Mouse (Mus musculus) CH12.LX (cell line): ENCODE data around the gene Fgfr2. TPM values are rescaled to one million over a fixed set of nuclear protein-coding genes. Genes with fewer than 3 reads are reported as not detected.

Experiments
- DNase-seq: peaks from one replicate; pipeline ENCODE4 v3.0.0-alpha.2; 2013; ENCODE audit errors: extremely low read depth
- H3K27ac ChIP-seq: 2 replicates; pipeline ENCODE4 v1.5.1; 2012; ENCODE audit warnings: low read depth, mild to moderate bottlenecking, control low read depth, moderate library complexity; ENCODE audit not compliant: insufficient read depth
- H3K27me3 ChIP-seq: replicated peaks from 2 replicates; pipeline ENCODE3; 2012; ENCODE audit warnings: inconsistent platforms
- H3K36me3 ChIP-seq, 2 experiments: replicated peaks in 1 of 2; 2 replicates each; pipeline versions ENCODE3 to v1.6.1; 2012; ENCODE audit warnings: inconsistent platforms in 1 of 2, low read length in 1 of 2, mild to moderate bottlenecking in 1 of 2, mixed read lengths in 1 of 2, moderate library complexity in 1 of 2; ENCODE audit not compliant: control insufficient read depth in 1 of 2, insufficient read depth in 1 of 2
- H3K4me1 ChIP-seq, 2 experiments: 2 replicates each; pipeline ENCODE4 v1.6.1; 2012; ENCODE audit warnings: inconsistent platforms in 1 of 2, moderate library complexity in 1 of 2; ENCODE audit not compliant: insufficient read depth in 2 of 2, control insufficient read depth in 1 of 2
- H3K4me2 ChIP-seq: 2 replicates; pipeline ENCODE4 v1.6.1; 2012; ENCODE audit warnings: low read depth, mild to moderate bottlenecking, control low read depth; ENCODE audit not compliant: poor library complexity, insufficient read depth, severe bottlenecking
- H3K4me3 ChIP-seq, 3 experiments: fragments of 150-350 bp in 1 of 3; sonication (generic) in 1 of 3; replicated peaks in 1 of 3; 2 replicates each; pipeline versions ENCODE3 to v1.5.1; 2011 to 2012; ENCODE audit warnings: low read depth in 2 of 3, low read length in 2 of 3, mild to moderate bottlenecking in 2 of 3, moderate library complexity in 2 of 3, control low read depth in 1 of 3, improper control_type of control experiment in 1 of 3, inconsistent platforms in 1 of 3, mixed read lengths in 1 of 3; ENCODE audit not compliant: poor library complexity in 1 of 3
- H3K79me2 ChIP-seq: replicated peaks from 2 replicates; pipeline ENCODE4 v1.6.1; 2012; ENCODE audit warnings: mild to moderate bottlenecking, moderate library complexity; ENCODE audit not compliant: control insufficient read depth, poor library complexity, insufficient read depth, severe bottlenecking; ENCODE audit errors: extremely low read depth
- H3K9ac ChIP-seq: 2 replicates; pipeline ENCODE4 v1.6.1; 2012; ENCODE audit warnings: low read depth, mild to moderate bottlenecking, control low read depth, moderate library complexity; ENCODE audit not compliant: insufficient read depth
- H3K9me3 ChIP-seq: replicated peaks from 2 replicates; pipeline ENCODE3; 2012; ENCODE audit warnings: low read length, inconsistent platforms, mixed read lengths
- CHD1 ChIP-seq: IDR thresholded peaks from 2 replicates; pipeline ENCODE4 v1.6.1; 2012; ENCODE audit warnings: low read depth, low read length, improper control_type of control experiment, inconsistent platforms
- CHD2 ChIP-seq: IDR thresholded peaks from 2 replicates; pipeline ENCODE4 v1.6.1; 2011; ENCODE audit warnings: low read length, improper control_type of control experiment
- CTCF ChIP-seq, 2 experiments: IDR thresholded peaks in 1 of 2; conservative IDR thresholded peaks in 1 of 2; 2 replicates each; pipeline ENCODE4 v1.5.1; 2011 to 2012; ENCODE audit warnings: low read depth in 2 of 2, low read length in 2 of 2, improper control_type of control experiment in 1 of 2, inconsistent platforms in 1 of 2, mild to moderate bottlenecking in 1 of 2, moderate library complexity in 1 of 2
- E2F4 ChIP-seq: IDR thresholded peaks from 2 replicates; pipeline ENCODE4 v1.6.1; 2011; ENCODE audit warnings: low read depth, low read length, improper control_type of control experiment; ENCODE audit not compliant: insufficient replicate concordance
- ELF1 ChIP-seq: IDR thresholded peaks from 2 replicates; pipeline ENCODE4 v1.6.1; 2014; ENCODE audit warnings: low read depth, mild to moderate bottlenecking, inconsistent platforms, low read length, improper control_type of control experiment
- ETS1 ChIP-seq: conservative IDR thresholded peaks from 2 replicates; pipeline ENCODE4 v1.6.1; 2012; ENCODE audit warnings: low read depth, mild to moderate bottlenecking, inconsistent platforms, low read length, improper control_type of control experiment, moderate library complexity
- GABPA ChIP-seq: IDR thresholded peaks from 2 replicates; pipeline ENCODE4 v1.6.1; 2012; ENCODE audit warnings: low read depth, low read length, improper control_type of control experiment, inconsistent platforms; ENCODE audit not compliant: insufficient replicate concordance
- IRF4 ChIP-seq: IDR thresholded peaks from 2 replicates; pipeline ENCODE4 v1.6.1; 2014; ENCODE audit warnings: low read depth, mild to moderate bottlenecking, inconsistent platforms, low read length, improper control_type of control experiment
- JUND ChIP-seq: conservative IDR thresholded peaks from 2 replicates; pipeline ENCODE4 v1.6.1; 2011; ENCODE audit warnings: low read depth, low read length, improper control_type of control experiment
- MAFK ChIP-seq: IDR thresholded peaks from 2 replicates; pipeline ENCODE4 v1.6.1; 2011; ENCODE audit warnings: low read length, improper control_type of control experiment; ENCODE audit not compliant: insufficient replicate concordance
- MAX ChIP-seq: IDR thresholded peaks from 2 replicates; pipeline ENCODE4 v1.6.1; 2011; ENCODE audit warnings: low read length, improper control_type of control experiment
- MEF2A ChIP-seq: IDR thresholded peaks from 2 replicates; pipeline ENCODE4 v1.6.1; 2014; ENCODE audit warnings: low read depth, mild to moderate bottlenecking, inconsistent platforms, low read length, improper control_type of control experiment, borderline replicate concordance
- MXI1 ChIP-seq: IDR thresholded peaks from 2 replicates; pipeline ENCODE4 v1.6.1; 2011; ENCODE audit warnings: mild to moderate bottlenecking, low read depth, low read length, improper control_type of control experiment
- MYC ChIP-seq: IDR thresholded peaks from 2 replicates; pipeline ENCODE4 v1.6.1; 2011; ENCODE audit warnings: low read depth, mild to moderate bottlenecking, improper control_type of control experiment, low read length
- NELFE ChIP-seq: IDR thresholded peaks from 2 replicates; pipeline ENCODE4 v1.6.1; 2011; ENCODE audit warnings: low read depth, low read length, improper control_type of control experiment
- NRF1 ChIP-seq: IDR thresholded peaks from 2 replicates; pipeline ENCODE4 v1.6.1; 2014; ENCODE audit warnings: low read depth, mild to moderate bottlenecking, inconsistent platforms, low read length, improper control_type of control experiment, moderate library complexity
- POLR2A ChIP-seq: IDR thresholded peaks from 2 replicates; pipeline ENCODE4 v1.6.1; 2011; ENCODE audit warnings: low read depth, mild to moderate bottlenecking, improper control_type of control experiment, low read length
- POLR2AphosphoS2 ChIP-seq: IDR thresholded peaks from 2 replicates; pipeline ENCODE4 v1.6.1; 2011; ENCODE audit warnings: low read depth, low read length, improper control_type of control experiment
- RAD21 ChIP-seq: IDR thresholded peaks from 2 replicates; pipeline ENCODE4 v1.6.1; 2011; ENCODE audit warnings: low read depth, mild to moderate bottlenecking, low read length, improper control_type of control experiment, moderate library complexity
- RCOR1 ChIP-seq: conservative IDR thresholded peaks from 2 replicates; pipeline ENCODE4 v1.6.1; 2012; ENCODE audit warnings: low read depth, mild to moderate bottlenecking, inconsistent platforms, low read length, improper control_type of control experiment
- SIN3A ChIP-seq: IDR thresholded peaks from 2 replicates; pipeline ENCODE4 v1.6.1; 2012; ENCODE audit warnings: low read length, improper control_type of control experiment, inconsistent platforms
- UBTF ChIP-seq: IDR thresholded peaks from 2 replicates; pipeline ENCODE4 v1.6.1; 2012; ENCODE audit warnings: low read depth, mild to moderate bottlenecking, inconsistent platforms, low read length, improper control_type of control experiment, moderate library complexity
- USF2 ChIP-seq: conservative IDR thresholded peaks from 2 replicates; pipeline ENCODE4 v1.6.1; 2011; ENCODE audit warnings: low read depth, low read length, improper control_type of control experiment
- ZC3H11A ChIP-seq: IDR thresholded peaks from 2 replicates; pipeline ENCODE4 v1.6.1; 2012; ENCODE audit warnings: low read depth, mild to moderate bottlenecking, inconsistent platforms, low read length, improper control_type of control experiment
- ZKSCAN1 ChIP-seq: IDR thresholded peaks from 2 replicates; pipeline ENCODE4 v1.6.1; 2012; ENCODE audit warnings: low read depth, inconsistent platforms, low read length, improper control_type of control experiment, borderline replicate concordance
- ZMIZ1 ChIP-seq: IDR thresholded peaks from 2 replicates; pipeline ENCODE4 v1.6.1; 2012; ENCODE audit warnings: low read depth, mild to moderate bottlenecking, inconsistent platforms, low read length, improper control_type of control experiment
- ZNF384 ChIP-seq: IDR thresholded peaks from 2 replicates; pipeline ENCODE4 v1.6.1; 2012; ENCODE audit warnings: low read depth, low read length, improper control_type of control experiment, inconsistent platforms
- dilution Hi-C: fragments of 300-500 bp; cut with MboI; formaldehyde crosslinking; loops from 2 replicates; pipeline ENCODE4 v1.14.3; 2020; ENCODE audit warnings: low sequenced_read_pairs; ENCODE audit not compliant: extremely low pct_unique_long_range_greater_than_20kb, extremely low pct_ligation_motif_present
- in situ Hi-C: fragments of 300-500 bp; cut with MboI; formaldehyde crosslinking; loops from 3 replicates; pipeline ENCODE4 v1.14.3; 2019; ENCODE audit warnings: low sequenced_read_pairs, low pct_ligation_motif_present, low pct_unique_long_range_greater_than_20kb, mixed read lengths
- polyA plus RNA-seq: library from polyadenylated mRNA; unstranded; fragments of >175 nt; gene quantifications from 2 replicates; pipeline ENCODE4 v1.2.1, GENCODE M21; 2012; ENCODE audit warnings: low read depth; ENCODE audit not compliant: insufficient read length
- total RNA-seq, 2 experiments: library from RNA; depleted of rRNA; stranded (reverse); fragments of 300-350 nt in 1 of 2; fragments of >200 nt in 1 of 2; gene quantifications; 2 replicates each; pipeline ENCODE4 v1.2.3; 2012 to 2014

The Fgfr2 gene
- total and polyA plus RNA-seq, 3 experiments: not detected

GRCm38 (mm10) chr7:131953402-131953801, 1169.7 kb downstream of the Fgfr2 start:
- no peaks in the 10 kb centered on the region for H3K79me2 ChIP-seq
- no peak overlapping the region for H3K9ac ChIP-seq
- H3K27ac ChIP-seq: no peak overlapping the region
- H3K9me3 ChIP-seq: no peaks in the 10 kb centered on the region
- DNase-seq: no peak
- dilution Hi-C loops: no loop called here
- H3K4me1 ChIP-seq: no peaks in the 10 kb centered on the region
- H3K36me3 ChIP-seq: no peaks in the 10 kb centered on the region
- TF ChIP-seq ETS1: no peak
- TF ChIP-seq CHD2: no peak
- TF ChIP-seq POLR2A: no peak
- TF ChIP-seq RAD21: no peak
- TF ChIP-seq ZMIZ1: no peak
- TF ChIP-seq ZKSCAN1: no peak
- no peak for TF ChIP-seq MEF2A
- no peak for TF ChIP-seq GABPA
- no peak for TF ChIP-seq CTCF (conservative IDR thresholded peaks at IDR 0.05 in 1 of 2, IDR thresholded peaks at IDR 0.05 in 1 of 2; ENCODE audit: low read depth in 2 of 2, low read length in 2 of 2)
- no peak for TF ChIP-seq NELFE
- no peak for TF ChIP-seq MXI1
- TF ChIP-seq UBTF: no peak
- no peak for TF ChIP-seq MAX
- no peak for TF ChIP-seq IRF4
- no peak for TF ChIP-seq ZC3H11A
- TF ChIP-seq ELF1: no peak
- no peak for TF ChIP-seq MAFK
- no peak for TF ChIP-seq USF2
- no peak for TF ChIP-seq SIN3A
- TF ChIP-seq JUND: no peak
- no peak overlapping the region for H3K4me2 ChIP-seq
- in situ Hi-C loops: no loop called here
- H3K4me3 ChIP-seq: no peak overlapping the region
- peaks cover 74% of the 10 kb centered on the region for H3K27me3 ChIP-seq

GRCm38 (mm10) chr7:131951131-131951530, 1172.0 kb downstream of the Fgfr2 start:
- no peak for TF ChIP-seq MYC
- no peak for TF ChIP-seq CTCF (conservative IDR thresholded peaks at IDR 0.05 in 1 of 2, IDR thresholded peaks at IDR 0.05 in 1 of 2; ENCODE audit: low read depth in 2 of 2, low read length in 2 of 2)
- no peak for TF ChIP-seq POLR2AphosphoS2
- TF ChIP-seq ETS1: no peak
- no peak for TF ChIP-seq NELFE
- TF ChIP-seq NRF1: no peak
- TF ChIP-seq RCOR1: no peak
- no peak for TF ChIP-seq UBTF
- TF ChIP-seq CHD2: no peak
- no peak for TF ChIP-seq JUND
- TF ChIP-seq ZNF384: no peak
- no peak for TF ChIP-seq MXI1
- TF ChIP-seq CHD1: no peak
- TF ChIP-seq E2F4: no peak
- Histone ChIP-seq H3K4me1 (no peaks in the 10 kb centered on the region), H3K9me3 (no peaks in the 10 kb centered on the region), H3K9ac (no peak overlapping the region), H3K4me2 (no peak overlapping the region), H3K79me2 (no peaks in the 10 kb centered on the region), H3K27me3 (peaks cover 84% of the 10 kb centered on the region), H3K36me3 (no peaks in the 10 kb centered on the region), H3K4me3 (no peak overlapping the region), H3K27ac (no peak overlapping the region)
- dilution Hi-C loops (no loop called here), in situ Hi-C loops (no loop called here)
- no peak for DNase-seq
